Mouse (Mus musculus): ENCODE measurements around the gene Spata31d1a.

DNA sequence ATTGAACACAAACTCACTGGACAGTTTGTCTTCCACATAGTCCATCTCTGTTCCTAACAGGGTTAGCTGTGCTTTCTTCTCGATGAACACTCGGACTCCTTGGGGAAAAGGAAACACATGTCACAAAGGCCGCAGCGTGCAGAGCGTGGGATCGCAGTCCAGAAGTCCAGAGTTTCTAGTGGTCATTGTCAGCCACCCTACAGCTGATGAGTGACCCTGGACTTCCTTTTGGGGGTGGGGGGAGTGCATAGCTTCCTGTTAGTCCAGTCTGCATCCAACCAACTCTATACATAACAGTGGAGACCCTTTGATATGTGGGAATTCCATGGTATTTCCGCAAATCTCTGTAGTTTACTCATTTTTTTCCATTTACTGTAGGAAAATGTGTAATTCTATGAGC, 46.8 kb upstream of the Spata31d1a start:
- TF ChIP-seq POLR2A (IDR thresholded peaks at IDR 0.05; ENCODE audit: control insufficient read depth, extremely low read depth, insufficient read depth, low read length, poor library complexity) (no peak), CTCF (IDR thresholded peaks at IDR 0.05; ENCODE audit: borderline replicate concordance, control insufficient read depth, extremely low read depth, insufficient read depth, low read length, poor library complexity) (no peak)
